Mouse (Mus musculus): ENCODE data around the gene Dbndd2. TPM values are rescaled to one million over a fixed set of nuclear protein-coding genes. Genes with fewer than 3 reads are reported as not detected.

The Dbndd2 gene
- total and polyA plus RNA-seq, 2 experiments = 8.1 to 9.5 TPM

- no peaks in the 10 kb centered on the region for H3K27me3 ChIP-seq (ENCODE audit: control insufficient read depth, insufficient read depth, low read length)
- H3K4me3 ChIP-seq (ENCODE audit: insufficient read depth, low read depth, low read length) = peak overlapping the region; percentile 21
- H3K4me1 ChIP-seq (ENCODE audit: control insufficient read depth, insufficient read depth, low read length) = peaks cover 29% of the 10 kb centered on the region
- H3K79me2 ChIP-seq (ENCODE audit: control insufficient read depth, insufficient read depth, low read length) = peaks cover 6% of the 10 kb centered on the region; the same call in 1 of the 2 replicates
- H3K27ac ChIP-seq (replicated peaks; ENCODE audit: insufficient read depth, low read depth, low read length) = peak overlapping the region; percentile 99
- H3K9ac ChIP-seq (ENCODE audit: low read depth, low read length) = peak overlapping the region; percentile 80
- 13% methylated on average over 7 of the region's 7 CpGs for WGBS
- TF ChIP-seq CTCF (IDR thresholded peaks at IDR 0.05; ENCODE audit: low read depth, low read length) = no peak
- TF ChIP-seq POLR2A (IDR thresholded peaks at IDR 0.05; ENCODE audit: extremely low read depth, insufficient read depth, low read length) = no peak
- peak; percentile 97 for DNase-seq (ENCODE audit: extremely low read depth, low read depth, low spot score)
- no peaks in the 10 kb centered on the region for H3K36me3 ChIP-seq (ENCODE audit: control insufficient read depth, insufficient read depth, low read length)
Measured at GRCm38 (mm10) chr2:164457942-164458341, 28.0 kb upstream of the Dbndd2 start.

- H3K4me1 ChIP-seq (ENCODE audit: control insufficient read depth, insufficient read depth, low read length) = peaks cover 29% of the 10 kb centered on the region
- no peaks in the 10 kb centered on the region; the same call in 1 of the 2 replicates for H3K36me3 ChIP-seq (ENCODE audit: control insufficient read depth, insufficient read depth, low read length)
- WGBS = 16% methylated on average over 8 of the region's 8 CpGs
- H3K4me3 ChIP-seq (ENCODE audit: insufficient read depth, low read depth, low read length) = no peak overlapping the region
- H3K9ac ChIP-seq (ENCODE audit: low read depth, low read length) = peak overlapping the region; percentile 25; the same call in 1 of the 2 replicates
- TF ChIP-seq CTCF (IDR thresholded peaks at IDR 0.05; ENCODE audit: low read depth, low read length) = no peak
- TF ChIP-seq POLR2A (IDR thresholded peaks at IDR 0.05; ENCODE audit: extremely low read depth, insufficient read depth, low read length) = no peak
- peak; percentile 100 for DNase-seq (ENCODE audit: extremely low read depth, low read depth, low spot score)
- no peaks in the 10 kb centered on the region for H3K27me3 ChIP-seq (ENCODE audit: control insufficient read depth, insufficient read depth, low read length)
- H3K27ac ChIP-seq (replicated peaks; ENCODE audit: insufficient read depth, low read depth, low read length) = peak overlapping the region; percentile 99
- H3K79me2 ChIP-seq (ENCODE audit: control insufficient read depth, insufficient read depth, low read length) = peaks cover 6% of the 10 kb centered on the region; the same call in 1 of the 2 replicates
Measured at GRCm38 (mm10) chr2:164458535-164458934, 27.4 kb upstream of the Dbndd2 start.

- DNase-seq (ENCODE audit: extremely low read depth, low read depth, low spot score) = peak; percentile 95
- under 1% methylated on average over 79 of the region's 79 CpGs for WGBS
- peaks cover 6% of the 10 kb centered on the region; the same call in 1 of the 2 replicates for H3K79me2 ChIP-seq (ENCODE audit: control insufficient read depth, insufficient read depth, low read length)
- H3K9ac ChIP-seq (ENCODE audit: low read depth, low read length) = peak within 1 kb of the TSS; percentile 89
- H3K4me3 ChIP-seq (ENCODE audit: insufficient read depth, low read depth, low read length) = peak within 1 kb of the TSS; percentile 95
- TF ChIP-seq POLR2A (IDR thresholded peaks at IDR 0.05; ENCODE audit: extremely low read depth, insufficient read depth, low read length) = peak; percentile 67
- TF ChIP-seq CTCF (IDR thresholded peaks at IDR 0.05; ENCODE audit: low read depth, low read length) = peak; percentile 64
- H3K4me1 ChIP-seq (ENCODE audit: control insufficient read depth, insufficient read depth, low read length) = peaks cover 18% of the 10 kb centered on the region
- no peaks in the 10 kb centered on the region for H3K27me3 ChIP-seq (ENCODE audit: control insufficient read depth, insufficient read depth, low read length)
- H3K36me3 ChIP-seq (ENCODE audit: control insufficient read depth, insufficient read depth, low read length) = peaks cover 4% of the 10 kb centered on the region; the same call in 1 of the 2 replicates
- peak within 1 kb of the TSS; percentile 90 for H3K27ac ChIP-seq (replicated peaks; ENCODE audit: insufficient read depth, low read depth, low read length)
Measured at GRCm38 (mm10) chr2:164460745-164461551, 25.0 kb upstream of the Dbndd2 start, which contains the start of gene Gm20458. TSS of gene Gm20458 (plus strand) at chr2:164460967.

DNA sequence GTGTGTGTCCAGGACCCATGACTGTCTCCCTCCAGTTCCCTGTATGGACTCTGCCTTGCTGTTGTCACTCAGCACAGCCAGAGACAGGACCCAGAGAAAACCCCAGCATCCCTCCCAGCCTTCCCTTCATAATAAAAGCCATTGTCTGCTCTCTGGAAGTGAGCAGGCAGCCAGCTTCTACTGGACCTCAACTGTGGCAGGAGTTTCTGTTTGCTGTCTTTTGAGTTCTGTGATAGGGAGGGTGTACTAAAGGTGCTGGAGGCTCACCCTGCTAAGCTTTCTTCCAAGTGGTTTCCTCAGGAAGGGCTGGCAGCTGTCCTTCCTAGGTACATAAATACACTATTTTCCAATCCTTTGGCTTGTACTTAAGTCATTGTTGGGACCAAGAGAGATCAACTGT lies 20.7 kb upstream of the Dbndd2 start:
- H3K27ac ChIP-seq (replicated peaks; ENCODE audit: insufficient read depth, low read depth, low read length) = no peak overlapping the region
- peaks cover 4% of the 10 kb centered on the region; the same call in 1 of the 2 replicates for H3K36me3 ChIP-seq (ENCODE audit: control insufficient read depth, insufficient read depth, low read length)
- H3K4me1 ChIP-seq (ENCODE audit: control insufficient read depth, insufficient read depth, low read length) = peaks cover 4% of the 10 kb centered on the region; the same call in 1 of the 2 replicates
- TF ChIP-seq POLR2A (IDR thresholded peaks at IDR 0.05; ENCODE audit: extremely low read depth, insufficient read depth, low read length) (no peak), CTCF (IDR thresholded peaks at IDR 0.05; ENCODE audit: low read depth, low read length) (no peak)
- H3K79me2 ChIP-seq (ENCODE audit: control insufficient read depth, insufficient read depth, low read length) = peaks cover 6% of the 10 kb centered on the region; the same call in 1 of the 2 replicates
- no peaks in the 10 kb centered on the region for H3K27me3 ChIP-seq (ENCODE audit: control insufficient read depth, insufficient read depth, low read length)
- no peak overlapping the region for H3K4me3 ChIP-seq (ENCODE audit: insufficient read depth, low read depth, low read length)
- no peak overlapping the region for H3K9ac ChIP-seq (ENCODE audit: low read depth, low read length)
- no peak for DNase-seq (ENCODE audit: extremely low read depth, low read depth, low spot score)

DNA sequence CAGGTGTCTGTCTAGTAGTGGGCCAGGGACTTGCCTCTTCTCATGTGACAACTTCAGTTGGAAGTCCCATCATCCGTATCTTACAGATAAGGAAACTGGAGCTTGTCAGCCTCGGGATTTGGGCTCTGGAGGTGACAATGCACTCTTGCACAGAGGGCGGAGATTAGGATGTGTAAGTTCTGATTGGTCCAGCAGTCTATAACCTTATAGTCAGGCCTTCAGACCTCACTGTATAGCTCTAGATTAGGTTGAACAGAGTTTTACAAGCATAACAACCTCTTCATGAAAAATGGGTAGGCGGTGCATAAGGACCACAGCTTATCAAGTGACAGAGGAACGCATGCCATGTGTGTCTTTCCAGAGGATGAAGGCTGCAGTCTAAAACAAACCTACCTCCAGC lies 19.1 kb upstream of the Dbndd2 start:
- H3K9ac ChIP-seq (ENCODE audit: low read depth, low read length) = no peak overlapping the region
- no peak for DNase-seq (ENCODE audit: extremely low read depth, low read depth, low spot score)
- H3K4me3 ChIP-seq (ENCODE audit: insufficient read depth, low read depth, low read length) = no peak overlapping the region
- H3K79me2 ChIP-seq (ENCODE audit: control insufficient read depth, insufficient read depth, low read length) = no peaks in the 10 kb centered on the region
- TF ChIP-seq CTCF (IDR thresholded peaks at IDR 0.05; ENCODE audit: low read depth, low read length) (no peak), POLR2A (IDR thresholded peaks at IDR 0.05; ENCODE audit: extremely low read depth, insufficient read depth, low read length) (no peak)
- H3K4me1 ChIP-seq (ENCODE audit: control insufficient read depth, insufficient read depth, low read length) = peaks cover 2% of the 10 kb centered on the region; the same call in 1 of the 2 replicates
- 79% methylated on average over 5 of the region's 5 CpGs for WGBS
- peaks cover 4% of the 10 kb centered on the region; the same call in 1 of the 2 replicates for H3K36me3 ChIP-seq (ENCODE audit: control insufficient read depth, insufficient read depth, low read length)
- no peak overlapping the region for H3K27ac ChIP-seq (replicated peaks; ENCODE audit: insufficient read depth, low read depth, low read length)
- H3K27me3 ChIP-seq (ENCODE audit: control insufficient read depth, insufficient read depth, low read length) = no peaks in the 10 kb centered on the region

Data from liver, adult 2 months (tissue).